Comparison of ENCODE assay signal across 51 mouse cellular contexts in the genomic region with DNA sequence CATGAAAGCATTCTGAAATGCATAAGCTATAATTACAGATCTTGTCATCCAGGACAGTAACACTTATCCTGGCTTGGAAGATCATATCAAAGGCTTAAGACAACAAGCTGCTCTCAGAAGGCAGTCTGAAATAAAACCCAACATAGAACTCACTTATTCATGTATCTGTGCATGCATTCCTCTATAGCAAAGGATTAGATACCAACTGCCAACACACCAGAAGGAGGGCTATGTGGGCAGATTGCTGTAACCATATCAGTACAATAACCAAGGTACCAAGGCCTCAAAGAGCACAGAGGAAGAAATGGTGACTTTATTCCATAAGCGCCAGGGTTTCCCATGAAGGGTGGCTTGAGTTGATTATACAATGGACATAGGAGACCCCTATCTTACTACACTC. TPM values are rescaled to one million over a fixed set of nuclear protein-coding genes. Genes with fewer than 3 reads are reported as not detected.
"Had no signal": no experiment of that assay in that cellular context is flagged by ENCODE, and none has a peak within 500 bp of the region (broad histone marks: within the 10 kb centered on the region; RNA-seq: fewer than 3 reads in every experiment).

No protein-coding gene starts in this region.

- H3K9ac ChIP-seq: heart, embryonic 12.5 days; heart, embryonic 13.5 days; heart, embryonic 15.5 days; hindbrain, embryonic 12.5 days; hindbrain, embryonic 13.5 days; hindbrain, embryonic 14.5 days; hindbrain, embryonic 15.5 days; intestine, embryonic 15.5 days; kidney, embryonic 15.5 days had no signal

- H3K36me3 ChIP-seq: heart, embryonic 10.5 days; heart, embryonic 15.5 days; hindbrain, embryonic 10.5 days; hindbrain, embryonic 12.5 days; hindbrain, embryonic 13.5 days; hindbrain, embryonic 15.5 days; intestine, embryonic 15.5 days had no signal

- DNase-seq: heart, postnatal 10 days; heart, postnatal 14 days; heart, postnatal 36 days; heart, postnatal 4 days; kidney, adult 11 months; kidney, adult 18-20 months; kidney, adult 2 months; kidney, adult 8-10 months; kidney, adult 9 months; kidney, postnatal 10 days; kidney, postnatal 14 days; kidney, postnatal 25 days; kidney, postnatal 36 days; kidney, postnatal 4 days; layer of hippocampus, adult 9-11 months; layer of hippocampus, postnatal 36 days had no signal

- H3K4me2 ChIP-seq: heart, embryonic 11.5 days; heart, embryonic 12.5 days; heart, embryonic 13.5 days; heart, embryonic 15.5 days; hindbrain, embryonic 12.5 days; hindbrain, embryonic 13.5 days; hindbrain, embryonic 14.5 days; hindbrain, embryonic 15.5 days; intestine, embryonic 15.5 days; kidney, embryonic 15.5 days had no signal

- H3K27me3 ChIP-seq: heart, embryonic 12.5 days; heart, embryonic 13.5 days; heart, embryonic 15.5 days; intestine, embryonic 15.5 days; kidney, embryonic 15.5 days had no signal

- H3K4me1 ChIP-seq: hindbrain, embryonic 10.5 days; hindbrain, embryonic 12.5 days; hindbrain, embryonic 15.5 days; intestine, embryonic 15.5 days had no signal

- H3K27ac ChIP-seq: heart, embryonic 10.5 days; heart, embryonic 13.5 days; heart, embryonic 15.5 days; hindbrain, embryonic 10.5 days; hindbrain, embryonic 12.5 days; hindbrain, embryonic 13.5 days; hindbrain, embryonic 14.5 days; hindbrain, embryonic 15.5 days; hindbrain, postnatal 0 days; intestine, embryonic 15.5 days; kidney, embryonic 15.5 days; kidney, postnatal 0 days; layer of hippocampus, adult 2 months; left cerebral cortex, adult 2 months had no signal

- H3K4me3 ChIP-seq: heart, embryonic 10.5 days; heart, embryonic 12.5 days; heart, embryonic 13.5 days; heart, embryonic 15.5 days; hindbrain, embryonic 10.5 days; hindbrain, embryonic 12.5 days; hindbrain, embryonic 13.5 days; hindbrain, embryonic 15.5 days; intestine, embryonic 15.5 days; kidney, embryonic 15.5 days; layer of hippocampus, adult 2 months; left cerebral cortex, adult 2 months had no signal

- H3K9me3 ChIP-seq: heart, embryonic 10.5 days; heart, embryonic 12.5 days; heart, embryonic 13.5 days; heart, embryonic 15.5 days; hindbrain, embryonic 10.5 days; hindbrain, embryonic 12.5 days; hindbrain, embryonic 13.5 days; hindbrain, embryonic 15.5 days; intestine, embryonic 15.5 days; kidney, embryonic 15.5 days had no signal

- ATAC-seq: hindbrain, embryonic 16.5 days; hindbrain, postnatal 0 days; inflammation-experienced regulatory T-cells, adult 6 months had no signal

RNA-seq across cellular contexts. Expression of gene Gm5269, which starts 29.7 kb away (rescaled TPM):
- total RNA-seq: heart, postnatal 10 days; heart, postnatal 14 days; heart, postnatal 25 days; heart, postnatal 36 days; heart, postnatal 4 days; hematopoietic stem cell, adult 5-6 weeks; hindbrain, postnatal 0 days; layer of hippocampus, adult 18-20 months; layer of hippocampus, adult 2 months; layer of hippocampus, adult 8-10 months; layer of hippocampus, postnatal 10 days; layer of hippocampus, postnatal 14 days; layer of hippocampus, postnatal 25 days; layer of hippocampus, postnatal 36 days; left cerebral cortex, adult 18-20 months; left cerebral cortex, adult 2 months; left cerebral cortex, adult 8-10 months had no signal
- polyA plus RNA-seq: heart, embryonic 10.5 days; heart, embryonic 11.5 days; heart, embryonic 12.5 days; heart, embryonic 13.5 days; heart, embryonic 14.5 days; heart, embryonic 15.5 days; heart, embryonic 16.5 days; heart, postnatal 0 days; hindbrain, embryonic 10.5 days; hindbrain, embryonic 11.5 days; hindbrain, embryonic 12.5 days; hindbrain, embryonic 13.5 days; hindbrain, embryonic 14.5 days; hindbrain, embryonic 15.5 days; hindbrain, embryonic 16.5 days; hindbrain, postnatal 0 days; inflammation-experienced regulatory T-cells, adult 6 months; intestine, embryonic 14.5 days; intestine, embryonic 15.5 days; kidney, adult 2 months; kidney, embryonic 14.5 days; kidney, embryonic 15.5 days; kidney, embryonic 16.5 days; kidney, postnatal 0 days; large intestine, adult 2 months had no signal
